Mouse (Mus musculus) mouse embryonic stem cell (cell line): ENCODE measurements around the gene Mttp.

ENCODE experiments used
- in situ Hi-C, 2 experiments: fragments of 300-500 bp; cut with MboI; formaldehyde crosslinking; loops; 1 replicate in 1 of 2; 3 replicates in 1 of 2; pipeline ENCODE4 v1.14.3; 2019 to 2020; ENCODE audit warnings: low sequenced_read_pairs in 2 of 2, low pct_unique_long_range_greater_than_20kb in 1 of 2, mixed read lengths in 1 of 2; ENCODE audit not compliant: unreplicated experiment in 1 of 2

Mttp gene

GRCm38 (mm10) chr3:138065930-138066329, 78.8 kb downstream of the Mttp start:
- in situ Hi-C loops = no loop called here

GRCm38 (mm10) chr3:138064732-138065645, 79.8 kb downstream of the Mttp start, which contains the start of gene 1110002E22Rik:
TSS of gene 1110002E22Rik (plus strand) at chr3:138065052.
- in situ Hi-C loops = no loop called here

- in situ Hi-C loops = no loop called here
Observed at GRCm38 (mm10) chr3:138063731-138064329, 80.9 kb downstream of the Mttp start.

- in situ Hi-C loops = no loop called here
Observed at GRCm38 (mm10) chr3:138062673-138063072, 82.1 kb downstream of the Mttp start.

- in situ Hi-C loops = no loop called here
Observed at GRCm38 (mm10) chr3:138061205-138061911, 83.4 kb downstream of the Mttp start.

- in situ Hi-C loops = no loop called here
Observed at GRCm38 (mm10) chr3:138060429-138060828, 84.3 kb downstream of the Mttp start.

GRCm38 (mm10) chr3:138058226-138058625, 86.5 kb downstream of the Mttp start:
- in situ Hi-C loops = no loop called here

GRCm38 (mm10) chr3:138056976-138057375, 87.8 kb downstream of the Mttp start:
- in situ Hi-C loops = no loop called here

- in situ Hi-C loops = no loop called here
Observed at GRCm38 (mm10) chr3:138053969-138054368, 90.8 kb downstream of the Mttp start.

GRCm38 (mm10) chr3:138051431-138051830, 93.3 kb downstream of the Mttp start:
- in situ Hi-C loops = no loop called here

GRCm38 (mm10) chr3:138050772-138051171, 94.0 kb downstream of the Mttp start:
- in situ Hi-C loops = no loop called here

GRCm38 (mm10) chr3:138049555-138049954, 95.2 kb downstream of the Mttp start:
- in situ Hi-C loops = no loop called here

- in situ Hi-C loops = no loop called here
Observed at GRCm38 (mm10) chr3:138043316-138043715, 101.5 kb downstream of the Mttp start.

- in situ Hi-C loops = no loop called here
Observed at GRCm38 (mm10) chr3:138041591-138042301, 103.0 kb downstream of the Mttp start.

GRCm38 (mm10) chr3:138040938-138041337, 103.8 kb downstream of the Mttp start:
- in situ Hi-C loops = no loop called here
